Mouse (Mus musculus): ENCODE measurements around the gene Atxn1.

The Atxn1 gene

GRCm38 (mm10) chr13:45724507-45725259, 240.1 kb downstream of the Atxn1 start:
- DNase-seq (ENCODE audit: low spot score): no peak

- DNase-seq (ENCODE audit: low spot score): no peak
Observed at GRCm38 (mm10) chr13:45722885-45723284, 241.9 kb downstream of the Atxn1 start.

DNA sequence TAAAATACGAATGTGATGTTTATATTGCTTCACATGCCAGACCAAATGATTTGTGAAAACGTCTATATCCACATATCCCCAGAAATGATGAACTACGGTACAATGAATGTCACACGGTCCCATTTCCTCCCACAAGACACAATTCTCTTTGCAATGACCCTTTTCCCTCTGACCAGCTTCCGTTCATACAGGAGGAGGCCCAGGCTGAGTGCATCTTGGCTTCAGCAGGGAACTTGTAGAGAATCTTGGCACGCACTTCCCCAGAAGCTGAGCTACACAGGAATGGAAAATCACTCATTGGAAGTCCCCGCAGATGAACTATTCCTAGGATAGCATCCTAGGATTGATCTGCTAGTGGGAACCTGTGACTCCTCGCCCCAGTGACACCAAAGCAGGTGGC, 243.2 kb downstream of the Atxn1 start:
- DNase-seq (ENCODE audit: low spot score): no peak

DNA sequence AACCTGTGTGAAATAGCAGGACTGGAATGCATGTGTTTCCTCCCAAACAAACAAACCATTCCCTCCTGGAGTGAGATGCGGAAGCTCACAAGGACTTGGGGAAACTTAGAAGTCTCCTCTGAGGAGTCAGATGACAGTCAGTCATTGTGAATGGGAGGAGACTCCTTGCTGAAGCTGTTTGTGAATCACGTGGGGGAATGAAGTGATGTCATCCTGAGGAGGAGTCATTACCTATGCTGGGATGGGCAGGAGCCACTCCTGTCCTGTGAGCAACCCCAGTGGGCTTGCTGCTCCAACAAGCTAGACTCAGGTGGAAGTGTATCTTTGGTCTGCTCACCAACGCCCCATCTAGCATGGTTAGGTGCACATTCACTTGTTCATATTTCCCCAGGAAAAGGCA, 246.0 kb downstream of the Atxn1 start:
- DNase-seq (ENCODE audit: low spot score): no peak

DNA sequence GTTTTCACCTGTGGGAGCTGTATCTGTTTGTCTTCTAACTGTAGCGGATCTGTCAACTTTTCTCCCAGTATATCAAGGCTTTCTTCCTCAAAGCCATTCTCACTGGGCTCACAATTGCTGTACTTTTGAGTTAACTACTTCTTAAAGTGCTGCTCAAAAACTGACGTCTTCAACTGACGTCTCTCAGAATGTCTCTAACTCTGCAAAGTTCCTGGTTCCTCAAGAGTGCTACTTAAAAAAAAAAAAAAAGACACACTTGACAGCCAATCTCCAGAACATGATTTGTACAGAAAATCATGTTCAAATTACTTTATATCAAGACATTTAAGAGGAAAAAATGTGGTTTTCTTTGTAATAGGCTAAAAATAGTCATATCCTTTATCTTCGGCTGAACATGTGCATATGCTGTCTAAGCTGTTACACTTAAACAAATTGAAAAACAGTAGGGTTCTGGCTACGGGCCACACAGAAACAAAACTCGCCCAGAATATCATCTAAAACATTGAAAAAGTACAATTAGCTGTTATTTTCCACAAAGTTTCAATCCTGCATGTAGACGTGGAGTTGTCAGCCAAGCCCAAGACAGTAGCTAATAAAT, 249.1 kb downstream of the Atxn1 start:
- DNase-seq (ENCODE audit: low spot score): no peak

DNA sequence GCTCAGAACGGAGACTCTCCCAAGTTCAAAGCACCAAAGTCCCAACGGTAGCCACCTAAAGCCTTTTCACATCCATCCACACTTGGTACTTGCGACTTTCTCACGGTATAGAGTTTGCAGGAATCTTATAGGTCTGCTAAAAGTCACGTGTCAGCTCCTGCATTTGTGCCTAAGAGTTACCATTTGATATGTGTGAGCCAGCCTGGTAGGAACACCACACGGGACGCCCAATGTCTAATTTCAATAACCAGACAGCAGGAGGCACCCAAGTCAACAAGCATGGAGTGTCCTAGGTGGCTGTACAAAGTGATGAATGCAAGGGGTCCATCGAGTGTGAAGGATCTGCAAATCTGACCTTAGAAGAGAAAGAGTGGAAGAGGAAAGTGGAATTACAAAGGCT, 254.8 kb downstream of the Atxn1 start:
- no peak for DNase-seq (ENCODE audit: low spot score)

GRCm38 (mm10) chr13:45709402-45709801, 255.4 kb downstream of the Atxn1 start:
- no peak for DNase-seq (ENCODE audit: low spot score)

GRCm38 (mm10) chr13:45701296-45701790, 263.5 kb downstream of the Atxn1 start:
- no peak for DNase-seq (ENCODE audit: low spot score)

GRCm38 (mm10) chr13:45698982-45699381, 265.8 kb downstream of the Atxn1 start:
- no peak for DNase-seq (ENCODE audit: low spot score)

DNA sequence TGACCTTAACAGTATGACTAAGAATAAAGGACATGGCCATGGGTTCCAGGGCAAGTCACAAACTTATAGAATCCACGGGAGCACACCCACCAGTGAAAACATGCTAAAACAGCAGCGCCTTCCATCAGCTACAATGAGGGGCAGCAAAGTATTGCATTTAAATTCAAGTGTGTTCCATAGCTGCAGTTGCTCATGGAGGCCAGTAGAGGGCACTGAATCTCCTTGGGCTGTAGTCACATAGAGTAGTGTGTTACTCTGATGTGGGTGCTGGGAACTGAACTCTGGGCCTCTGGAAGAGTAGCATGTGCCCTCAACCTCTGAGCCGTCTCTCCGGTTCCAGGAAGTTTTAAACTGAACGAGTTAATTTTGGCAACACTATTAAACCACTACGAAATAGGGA, 268.8 kb downstream of the Atxn1 start:
- no peak for DNase-seq (ENCODE audit: low spot score)

DNA sequence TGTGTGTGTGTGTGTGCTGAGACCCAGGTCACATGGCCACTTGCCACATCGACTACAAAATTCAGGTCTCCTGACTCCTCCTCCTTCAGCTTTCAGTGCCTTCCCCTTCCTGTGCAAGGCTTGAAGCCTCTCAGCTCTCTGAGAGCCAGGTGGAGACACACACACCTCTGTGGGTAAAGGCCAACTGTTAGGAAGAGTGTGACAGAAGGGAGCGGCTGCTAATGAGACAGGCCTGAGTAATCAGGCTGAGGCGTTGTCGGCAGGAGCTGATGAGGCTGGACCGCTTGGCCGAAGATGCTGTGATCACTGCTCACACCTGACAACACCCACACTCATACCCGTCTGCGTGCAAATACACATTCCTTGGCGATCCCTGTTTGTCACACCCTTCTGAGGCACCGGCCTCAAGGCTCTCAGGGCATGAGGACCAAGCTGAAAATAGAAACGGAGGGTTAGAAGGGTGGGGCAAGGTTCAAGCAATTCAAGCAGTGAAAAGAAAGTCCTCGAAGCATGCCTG, 269.8 kb downstream of the Atxn1 start:
- no peak for DNase-seq (ENCODE audit: low spot score)

DNA sequence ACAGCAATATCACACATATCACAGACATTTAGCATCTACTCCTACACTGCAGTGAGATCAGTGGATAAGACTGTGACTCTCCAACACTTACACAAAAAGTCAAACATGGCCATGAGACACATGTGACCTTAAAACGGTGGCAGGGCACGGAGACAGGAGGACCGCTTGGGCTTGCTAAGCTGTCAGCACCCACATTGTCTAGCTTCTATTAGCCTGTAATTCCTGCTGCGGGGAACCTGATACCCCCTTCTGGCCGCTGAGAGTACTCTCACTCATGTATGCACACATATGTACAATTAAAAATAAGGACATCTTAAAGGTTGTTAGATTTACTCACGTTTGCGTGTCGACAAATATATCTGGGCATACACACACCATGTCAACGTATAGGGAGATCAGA, 270.9 kb downstream of the Atxn1 start:
- DNase-seq (ENCODE audit: low spot score): no peak

- no peak for DNase-seq (ENCODE audit: low spot score)
Observed at GRCm38 (mm10) chr13:45693534-45693933, 271.3 kb downstream of the Atxn1 start.

DNA sequence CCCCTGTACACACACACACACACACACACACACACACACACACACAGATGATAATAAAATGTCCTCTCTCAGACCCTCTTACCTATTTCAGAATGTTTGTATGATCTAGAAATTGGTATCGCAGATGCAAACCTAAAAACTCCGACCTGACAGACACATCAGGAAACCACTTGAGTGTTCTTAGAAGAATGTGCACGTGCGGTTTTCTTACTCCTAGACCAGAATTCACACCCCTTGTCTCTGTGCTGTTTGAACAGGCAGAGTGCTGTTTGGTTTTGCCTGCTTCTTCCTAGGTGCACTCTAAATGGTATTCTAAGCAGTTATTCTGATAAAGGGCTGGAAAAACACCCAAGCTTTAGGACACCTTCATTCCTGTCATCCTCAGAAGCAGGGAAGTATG, 271.7 kb downstream of the Atxn1 start:
- DNase-seq (ENCODE audit: low spot score): no peak

GRCm38 (mm10) chr13:45692440-45692839, 272.4 kb downstream of the Atxn1 start:
- no peak for DNase-seq (ENCODE audit: low spot score)

- DNase-seq (ENCODE audit: low spot score): no peak
Observed at GRCm38 (mm10) chr13:45690426-45690825, 274.4 kb downstream of the Atxn1 start.

- DNase-seq (ENCODE audit: low spot score): no peak
Observed at GRCm38 (mm10) chr13:45688864-45689263, 275.9 kb downstream of the Atxn1 start.

GRCm38 (mm10) chr13:45687581-45687980, 277.2 kb downstream of the Atxn1 start:
- DNase-seq (ENCODE audit: low spot score): no peak

GRCm38 (mm10) chr13:45686309-45686582, 278.6 kb downstream of the Atxn1 start:
- no peak for DNase-seq (ENCODE audit: low spot score)

- no peak for DNase-seq (ENCODE audit: low spot score)
Observed at GRCm38 (mm10) chr13:45685575-45686308, 279.1 kb downstream of the Atxn1 start.

DNA sequence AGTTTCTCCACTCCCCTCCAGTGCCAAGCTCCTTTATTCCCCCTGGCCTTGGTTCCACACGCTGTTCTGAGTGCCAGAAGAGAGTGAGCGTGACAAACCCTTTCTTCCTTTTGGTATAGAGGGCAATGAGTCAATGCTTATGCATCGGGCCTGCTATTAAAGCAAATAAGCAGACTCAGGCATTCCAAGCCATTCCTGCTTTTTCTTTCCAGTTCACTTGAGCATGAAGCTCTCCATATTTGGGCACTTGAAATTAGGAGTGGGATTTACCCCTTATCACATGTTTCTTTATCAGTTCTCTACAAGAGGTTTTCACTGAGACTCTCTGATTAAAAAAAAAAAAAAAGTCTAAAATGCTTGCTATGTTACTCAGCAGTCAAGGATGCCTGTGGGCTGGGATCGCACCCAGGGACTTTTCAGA, 279.9 kb downstream of the Atxn1 start:
- no peak for DNase-seq (ENCODE audit: low spot score)

DNA sequence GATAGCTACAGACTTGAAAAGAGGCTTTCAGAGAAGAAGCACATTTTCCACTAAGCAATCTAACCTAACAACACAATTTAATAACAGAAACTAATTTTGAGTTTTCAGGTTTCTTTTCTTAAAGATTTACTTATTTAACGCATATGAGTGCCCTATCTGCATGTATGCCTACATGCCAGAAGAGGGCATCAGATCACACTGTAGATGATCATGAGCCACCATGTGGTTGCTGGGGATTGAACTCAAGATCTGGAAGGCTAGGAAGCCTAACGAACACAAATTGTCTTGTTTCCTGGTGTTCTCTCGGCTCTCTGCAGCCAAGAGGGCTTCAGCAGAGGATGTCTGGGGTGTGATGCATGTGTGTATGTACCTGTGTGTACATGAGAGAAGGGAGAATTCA, 280.8 kb downstream of the Atxn1 start:
- DNase-seq (ENCODE audit: low spot score): no peak

DNA sequence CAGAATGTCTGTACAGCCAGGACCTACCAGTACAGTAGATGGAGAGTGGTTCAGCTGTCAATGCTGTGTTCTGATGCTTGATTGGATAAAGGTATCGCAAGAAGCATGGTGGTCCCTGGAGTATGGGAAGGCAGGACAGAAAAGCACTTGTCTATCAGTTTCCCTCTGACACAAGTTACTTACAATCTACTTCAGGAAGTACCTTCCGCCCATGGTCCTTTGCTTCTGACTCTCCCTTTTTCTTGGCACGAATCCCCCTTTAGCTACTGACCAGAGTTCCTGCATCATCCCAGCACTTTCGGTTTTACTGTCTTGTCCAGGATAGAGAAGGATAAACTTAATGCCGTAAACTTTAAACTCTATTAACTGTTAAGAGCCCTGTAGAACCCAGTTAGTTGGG, 283.6 kb downstream of the Atxn1 start:
- DNase-seq (ENCODE audit: low spot score): no peak

Measured in MN1 (cell line).